Mouse (Mus musculus) cerebellum, adult 11 months (tissue): ENCODE results near the gene Cacna2d3.

Experiments used
- DNase-seq: peaks from one replicate; pipeline ENCODE4 v3.0.0; 2022

The Cacna2d3 gene

DNA sequence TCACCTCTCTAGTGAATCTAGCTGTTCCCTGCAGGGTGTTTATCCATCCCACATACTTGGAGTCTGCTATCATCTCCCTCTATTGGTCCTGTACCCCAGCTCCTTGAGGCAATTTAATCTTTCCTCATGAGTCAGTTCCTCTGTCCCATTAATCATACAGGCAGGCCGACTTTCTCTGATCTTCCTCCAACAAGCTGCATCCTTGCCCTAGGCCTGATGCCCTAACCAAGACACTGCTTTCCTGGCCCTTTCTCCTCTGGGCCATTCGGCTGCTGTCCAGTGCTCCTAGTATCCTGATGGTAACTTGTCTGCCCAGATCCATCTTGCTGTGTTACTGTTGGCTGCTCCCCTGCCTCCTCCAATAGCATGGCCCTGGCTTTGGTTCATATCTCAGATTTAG, 737.4 kb downstream of the Cacna2d3 start:
- no peak for DNase-seq

DNA sequence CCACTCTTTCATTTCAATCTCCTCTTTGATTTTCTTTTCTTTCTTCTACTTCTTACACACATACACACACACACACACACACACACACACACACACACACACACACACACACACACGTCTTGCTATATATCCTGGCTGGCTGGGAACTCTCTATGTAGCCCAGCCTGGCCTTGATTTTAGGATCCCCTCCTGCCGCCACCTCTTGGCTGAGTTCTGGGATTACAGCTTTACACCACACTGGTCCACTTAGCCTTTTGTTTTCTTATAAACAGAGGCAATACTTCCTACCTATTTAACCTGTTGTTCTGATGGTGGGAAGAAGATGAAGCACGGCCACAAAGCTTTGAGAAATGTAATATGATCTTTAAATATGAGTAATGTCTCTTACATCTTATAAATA, 741.2 kb downstream of the Cacna2d3 start:
- no peak for DNase-seq

DNA sequence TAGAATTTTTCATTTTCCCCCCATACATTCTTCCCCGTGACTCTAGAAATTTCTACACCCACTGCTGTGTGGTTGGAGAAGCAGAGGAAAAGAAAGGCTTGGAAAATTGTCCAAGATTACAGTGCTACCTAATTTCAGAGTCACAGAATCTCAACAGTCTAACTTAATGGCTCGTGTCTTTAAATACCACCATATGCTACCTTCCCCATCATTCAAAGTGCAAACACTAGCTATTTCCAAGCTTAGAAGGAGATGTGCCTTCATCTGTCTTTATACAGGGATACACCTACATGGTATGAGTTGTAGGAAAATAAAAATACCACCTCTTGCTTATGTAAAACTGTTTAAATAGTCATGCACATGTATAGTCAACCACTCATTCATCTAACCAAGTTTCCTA, 742.4 kb downstream of the Cacna2d3 start:
- DNase-seq: no peak

DNA sequence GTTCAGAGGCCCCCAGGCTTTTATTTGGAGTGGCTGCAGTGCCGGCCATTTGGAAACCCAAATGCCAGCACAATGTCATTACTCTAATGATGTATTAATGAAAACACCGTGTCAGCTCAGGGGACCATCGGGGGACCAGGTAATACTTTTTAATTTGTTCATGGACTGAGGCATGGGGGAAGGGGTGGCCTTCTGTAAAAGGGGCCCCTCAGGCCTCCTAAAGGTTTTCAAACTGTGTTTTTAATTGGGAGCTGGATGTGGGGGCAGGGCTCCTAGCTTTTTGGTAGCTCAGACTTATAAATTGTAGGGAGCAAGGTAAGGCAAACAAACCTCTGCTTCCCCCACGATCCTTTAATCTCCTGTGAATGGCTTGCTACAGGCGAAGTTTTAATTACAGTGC, 749.0 kb downstream of the Cacna2d3 start:
- no peak for DNase-seq

DNA sequence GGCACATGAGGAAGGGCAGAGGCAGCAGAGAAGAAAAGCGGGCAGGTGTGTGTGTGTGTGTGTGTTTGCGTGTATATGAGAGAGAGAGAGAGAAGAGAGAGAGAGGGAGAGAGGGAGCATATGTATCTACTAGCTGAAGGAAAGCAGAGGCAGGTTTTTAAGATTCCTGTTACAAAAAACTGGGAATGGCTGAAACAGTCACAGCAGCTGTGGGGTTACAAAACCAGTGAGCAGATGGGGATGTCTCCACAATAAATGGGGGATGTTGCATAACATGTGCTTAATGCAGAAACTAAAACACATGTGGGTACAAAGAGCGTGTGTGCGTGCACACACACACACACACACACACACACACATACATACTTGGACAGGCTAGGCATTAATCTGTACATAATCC, 752.4 kb downstream of the Cacna2d3 start:
- no peak for DNase-seq

DNA sequence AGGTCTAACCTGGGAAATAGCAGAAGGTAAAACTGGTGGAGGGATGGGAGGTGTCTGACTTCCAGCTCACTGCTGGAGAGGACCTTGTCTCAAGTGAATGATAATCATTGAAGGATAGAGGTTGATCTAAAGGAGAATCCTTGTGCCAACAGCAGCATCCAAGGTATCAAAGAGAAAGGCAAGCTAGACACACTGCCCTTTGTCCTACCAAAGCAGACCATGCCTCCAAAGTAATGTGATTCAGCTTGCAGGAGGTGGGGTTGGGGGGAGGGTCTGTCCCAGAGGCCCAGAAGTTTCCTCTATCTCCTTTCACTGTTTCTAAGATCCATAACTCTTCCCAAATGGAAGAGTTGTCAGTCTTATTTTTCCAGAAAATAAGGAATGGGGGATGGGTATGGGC, 754.8 kb downstream of the Cacna2d3 start:
- no peak for DNase-seq

DNA sequence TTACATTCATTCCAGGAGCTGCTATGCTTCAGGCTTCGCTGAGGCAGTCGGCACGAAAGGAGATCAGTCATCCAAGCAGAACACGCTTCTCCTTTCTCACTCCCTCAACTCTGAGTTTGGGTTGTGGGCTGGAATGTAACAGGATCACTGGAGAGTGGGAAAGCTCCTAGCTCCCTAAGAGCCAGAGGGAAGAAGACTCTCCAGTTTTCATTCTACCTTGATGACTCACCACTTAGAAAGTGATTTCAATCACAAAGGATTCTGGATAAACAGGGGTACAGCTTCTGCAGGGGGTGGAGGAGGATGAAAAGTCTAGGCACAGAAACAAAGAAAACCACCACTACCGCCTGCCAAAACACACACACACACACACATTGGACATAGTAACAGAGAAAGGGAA, 760.3 kb downstream of the Cacna2d3 start:
- DNase-seq: no peak

DNA sequence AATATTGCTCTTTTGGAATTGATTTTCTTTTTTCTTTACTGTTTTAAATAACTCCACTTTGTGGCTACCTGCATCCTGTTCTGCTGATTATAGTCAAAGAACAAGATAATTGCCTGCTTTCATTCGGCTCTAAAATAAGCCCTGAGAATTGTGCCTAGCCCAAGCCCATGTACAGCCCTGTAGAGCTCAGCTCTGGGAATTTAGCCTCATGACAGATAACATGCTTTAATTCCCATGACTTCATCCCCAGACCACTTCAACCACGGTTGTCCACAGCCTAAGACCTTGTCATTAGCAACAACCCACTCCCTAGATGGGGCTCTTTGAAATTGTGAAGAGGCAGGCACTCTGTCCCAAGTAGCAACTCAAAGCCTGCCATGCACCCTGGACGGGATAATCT, 762.6 kb downstream of the Cacna2d3 start:
- DNase-seq: no peak

DNA sequence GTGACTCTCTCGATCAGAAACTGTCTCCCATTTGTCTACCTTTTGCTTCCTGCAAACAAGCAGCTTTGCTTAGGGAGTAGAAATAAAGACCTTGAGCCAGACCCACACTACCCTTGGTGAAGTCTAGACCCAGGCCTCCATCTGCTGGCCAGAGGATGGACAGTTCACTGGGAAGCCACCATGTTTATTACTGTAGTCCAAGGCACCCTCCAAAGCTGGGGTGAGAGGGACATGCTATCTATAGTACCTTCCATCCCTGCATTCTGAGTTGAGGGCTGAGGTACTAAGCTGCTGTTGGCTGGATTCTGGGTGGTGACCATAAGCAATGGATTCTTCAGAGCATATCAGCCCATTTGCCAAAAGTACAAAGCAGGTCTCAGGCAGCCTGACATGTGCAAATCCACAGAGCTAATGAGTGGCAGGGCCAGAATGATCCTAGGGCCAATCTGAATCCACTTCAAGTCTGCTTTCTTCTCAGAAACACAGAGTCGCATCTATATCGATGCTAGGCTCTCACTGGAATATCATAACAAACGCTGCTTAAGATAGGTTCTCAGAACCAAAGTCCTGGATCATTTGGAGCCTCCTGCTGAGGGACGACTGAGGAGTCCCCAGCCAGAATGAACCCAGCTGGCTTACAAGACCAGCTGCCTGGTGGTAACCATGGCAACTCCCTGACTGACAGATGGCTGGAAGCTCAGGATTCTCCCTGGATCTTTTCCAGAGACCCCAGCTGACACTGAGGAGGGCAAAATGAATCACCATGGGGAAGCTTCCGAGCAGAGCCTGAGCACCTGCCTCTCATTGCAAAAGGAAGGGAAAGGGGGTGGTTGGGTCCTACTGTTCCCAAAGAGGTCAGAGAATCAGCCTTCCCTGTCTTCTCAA, 763.3 kb downstream of the Cacna2d3 start:
- peak; percentile 74 for DNase-seq

DNA sequence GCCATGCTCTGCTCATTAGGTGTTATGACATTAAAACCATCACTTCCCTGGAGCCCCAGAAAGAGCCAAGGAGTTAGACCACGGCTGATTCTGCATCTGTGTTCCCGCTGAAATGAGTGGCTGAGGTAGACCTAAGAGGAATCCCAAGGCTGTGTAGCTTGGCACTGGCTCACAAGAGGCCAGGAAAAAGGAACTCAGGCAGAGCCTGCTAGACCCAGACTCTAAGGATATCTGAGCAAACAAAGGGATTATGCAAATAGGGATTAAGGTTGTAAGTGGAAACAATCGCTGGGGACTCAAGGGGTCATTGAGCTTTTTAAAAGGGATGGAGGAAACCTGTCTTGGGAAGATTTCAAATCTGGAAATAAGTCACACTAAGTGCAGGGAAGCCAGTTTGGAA, 766.5 kb downstream of the Cacna2d3 start:
- DNase-seq: no peak

DNA sequence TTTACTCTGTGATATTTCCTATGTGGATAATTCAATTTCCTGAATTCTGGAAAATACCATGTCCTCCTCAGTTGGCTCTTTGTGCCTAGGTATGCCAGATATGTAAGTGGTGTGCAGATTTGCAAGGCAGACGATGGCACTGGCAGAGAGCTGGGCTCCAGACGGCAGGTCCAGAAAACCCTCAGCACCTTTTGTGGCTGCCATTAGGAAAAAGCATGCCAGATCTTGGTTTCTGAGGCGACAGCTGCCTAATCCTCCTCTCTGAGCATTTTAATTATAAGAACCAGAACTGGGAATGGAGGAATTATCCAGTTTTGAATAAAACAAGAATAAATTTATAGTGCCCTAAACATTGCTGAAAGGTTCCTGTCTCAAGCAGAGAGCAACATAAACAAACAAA, 767.1 kb downstream of the Cacna2d3 start:
- no peak for DNase-seq

DNA sequence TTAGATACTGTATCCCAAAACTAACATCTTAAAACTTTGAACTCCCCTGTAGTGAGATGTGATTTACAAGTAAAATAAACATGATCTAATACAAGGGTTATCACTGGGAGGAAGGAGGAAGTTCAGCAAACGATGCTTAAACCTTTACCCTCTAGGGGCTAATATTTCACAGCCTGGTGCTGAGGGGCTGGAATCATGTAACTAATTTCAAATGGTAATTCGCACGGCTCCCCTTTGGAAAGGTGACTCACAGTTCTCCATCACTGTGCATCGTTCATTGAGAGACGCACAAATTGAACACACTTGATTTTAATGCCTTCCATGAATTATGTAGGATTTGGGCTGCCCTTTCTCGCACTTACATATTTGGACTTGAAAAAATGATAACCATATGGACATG, 767.6 kb downstream of the Cacna2d3 start:
- no peak for DNase-seq

DNA sequence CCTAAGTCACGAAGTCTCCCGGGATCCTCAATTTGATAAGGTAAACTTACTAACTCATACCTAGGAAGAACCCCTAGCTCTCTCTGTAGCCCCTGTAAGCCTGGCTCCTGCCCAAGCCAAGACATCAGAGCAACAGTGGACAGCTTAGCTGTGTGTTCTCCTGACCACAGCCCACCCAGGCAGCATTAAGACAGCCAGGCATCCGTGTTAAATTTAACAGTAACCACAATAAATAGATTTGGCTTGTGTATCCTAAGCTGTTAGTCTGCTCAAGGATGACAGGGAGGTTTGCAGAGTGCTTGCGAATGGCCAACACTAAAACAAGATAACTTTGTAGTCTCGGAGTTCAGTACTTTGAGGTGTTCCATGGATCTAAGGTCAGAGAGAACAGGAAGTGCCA, 768.3 kb downstream of the Cacna2d3 start:
- DNase-seq: no peak

DNA sequence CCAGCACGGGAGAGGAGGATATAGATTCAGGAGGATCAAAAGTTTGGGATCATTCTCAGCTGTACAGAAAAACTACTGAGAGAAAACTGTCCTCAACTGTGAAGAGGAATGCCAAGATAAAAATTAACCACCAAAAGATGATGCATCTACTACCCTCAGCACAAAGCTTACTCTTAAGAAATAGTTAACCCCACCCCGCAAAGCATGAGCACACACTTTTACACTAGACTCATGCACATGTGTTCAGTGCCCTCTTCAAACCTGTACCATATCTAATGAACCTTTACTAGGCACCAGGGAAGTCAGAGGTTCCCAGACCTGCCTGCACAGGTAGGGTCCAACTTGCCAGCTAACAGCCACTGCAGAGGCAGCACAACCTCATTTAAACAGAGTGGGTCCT, 771.2 kb downstream of the Cacna2d3 start:
- DNase-seq: no peak

DNA sequence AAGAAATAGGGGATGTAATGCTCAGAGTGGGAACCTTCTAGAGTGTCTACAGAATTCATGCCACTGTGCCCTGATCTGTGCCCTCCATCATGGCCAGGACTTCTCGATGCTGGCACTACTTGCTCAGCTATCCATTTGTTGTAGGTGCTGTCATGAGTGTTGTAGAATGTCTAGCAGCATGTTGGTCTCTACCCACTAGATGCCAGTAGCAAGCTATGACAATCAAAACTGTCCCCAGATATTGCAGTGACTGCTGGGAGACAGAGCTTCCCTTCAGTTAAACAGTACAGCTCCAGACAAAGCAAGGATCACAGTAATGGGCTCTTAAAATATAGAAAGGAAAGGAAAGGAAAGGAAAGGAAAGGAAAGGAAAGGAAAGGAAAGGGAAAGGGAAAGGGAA, 771.9 kb downstream of the Cacna2d3 start:
- no peak for DNase-seq

DNA sequence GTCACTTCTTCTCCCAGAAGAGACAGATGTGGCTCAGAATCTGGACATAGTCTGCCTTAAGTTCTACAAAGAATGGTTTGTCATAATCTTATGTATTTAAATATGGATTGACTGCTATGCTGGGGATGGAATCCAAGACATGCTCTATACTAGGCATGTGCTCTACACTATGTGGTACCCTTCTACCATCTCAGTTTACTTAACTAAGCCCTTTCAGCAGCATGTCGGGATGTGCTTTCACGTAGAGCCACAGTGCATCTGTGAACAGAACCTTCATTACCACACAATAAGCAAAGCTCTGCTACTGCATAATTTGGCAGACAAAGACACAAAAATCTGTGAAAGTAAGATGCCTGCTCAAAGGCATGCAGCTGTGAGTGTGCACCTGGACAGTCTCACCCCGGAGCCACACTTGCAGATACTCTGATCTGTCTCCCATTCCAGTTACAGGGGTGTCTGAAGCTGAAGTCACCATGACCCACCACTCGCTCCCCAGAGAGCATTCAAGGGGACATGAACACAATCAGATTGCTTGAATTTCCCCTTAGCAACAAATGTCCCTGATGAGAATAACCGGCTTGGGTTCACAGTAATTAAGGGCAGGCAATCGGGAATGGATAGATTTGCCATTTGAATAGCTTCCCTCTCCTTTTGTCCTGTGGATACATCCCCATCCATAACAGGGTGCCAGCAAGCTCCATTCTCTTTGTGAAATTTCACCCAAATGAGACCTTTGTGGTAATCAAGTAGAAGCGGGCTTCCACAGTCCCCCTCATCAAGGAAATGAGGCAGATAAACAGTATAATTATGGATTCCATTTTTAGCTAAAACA, 773.4 kb downstream of the Cacna2d3 start:
- no peak for DNase-seq

DNA sequence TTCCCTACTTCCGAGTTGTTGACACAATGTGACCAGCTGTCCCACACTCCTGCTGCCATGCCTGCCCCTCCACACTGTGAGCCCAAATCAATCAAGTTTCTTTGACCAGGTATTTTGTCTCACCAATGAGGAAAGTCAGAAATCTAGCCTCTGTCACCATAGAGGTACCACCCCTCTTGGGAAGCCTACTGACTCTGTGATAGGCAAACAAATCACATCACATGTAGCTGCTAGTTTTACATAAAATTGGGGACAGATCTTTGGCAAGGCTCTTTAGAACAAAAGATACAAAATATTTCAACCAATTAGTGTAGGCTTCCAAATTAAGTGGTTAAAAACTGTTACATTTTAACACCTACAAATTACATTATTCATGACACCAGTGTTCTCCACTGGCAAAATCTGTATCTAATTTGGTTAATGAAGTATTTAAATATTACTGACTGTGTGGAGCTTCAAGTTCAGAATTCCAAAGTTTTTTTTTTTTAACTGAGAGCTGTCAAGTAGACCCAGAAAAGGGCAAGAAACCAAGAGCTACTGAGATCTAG, 788.8 kb downstream of the Cacna2d3 start:
- DNase-seq: no peak

DNA sequence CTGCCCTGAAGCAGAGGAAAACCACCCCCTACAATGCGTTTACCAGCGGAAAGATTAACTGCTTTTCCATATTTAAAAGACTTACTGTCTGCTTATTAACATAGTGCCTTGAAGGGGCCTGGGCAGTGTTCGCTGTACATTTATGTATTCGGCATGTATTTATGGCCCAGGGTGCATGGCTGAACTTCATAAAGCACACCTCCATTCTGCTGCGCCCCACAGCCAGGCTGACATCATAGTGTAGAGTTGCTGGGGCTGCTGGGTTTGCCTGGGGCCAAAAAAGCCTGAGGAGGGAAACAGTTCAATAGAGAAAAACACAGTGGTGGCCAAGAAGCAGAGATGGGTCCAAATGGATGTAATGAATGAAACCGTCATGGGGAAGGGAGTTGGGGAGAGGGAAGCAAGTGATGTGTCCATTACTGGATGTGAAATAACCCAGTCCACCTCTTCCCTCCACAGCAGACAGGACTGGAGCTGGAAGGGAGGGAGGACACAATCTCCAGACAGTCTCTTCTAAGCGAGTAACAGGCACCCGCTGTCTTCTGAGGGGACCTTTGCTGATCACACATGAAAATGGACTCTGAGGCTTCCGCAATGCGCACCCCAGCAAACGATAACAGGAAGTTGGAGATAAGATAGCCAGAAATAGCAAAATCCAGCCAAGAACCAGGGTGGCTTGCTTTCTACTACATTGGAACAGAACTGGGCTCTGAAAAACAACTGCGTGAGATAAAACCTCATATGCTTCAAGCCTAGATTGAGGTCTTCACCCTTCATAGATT, 798.3 kb downstream of the Cacna2d3 start:
- DNase-seq: no peak

DNA sequence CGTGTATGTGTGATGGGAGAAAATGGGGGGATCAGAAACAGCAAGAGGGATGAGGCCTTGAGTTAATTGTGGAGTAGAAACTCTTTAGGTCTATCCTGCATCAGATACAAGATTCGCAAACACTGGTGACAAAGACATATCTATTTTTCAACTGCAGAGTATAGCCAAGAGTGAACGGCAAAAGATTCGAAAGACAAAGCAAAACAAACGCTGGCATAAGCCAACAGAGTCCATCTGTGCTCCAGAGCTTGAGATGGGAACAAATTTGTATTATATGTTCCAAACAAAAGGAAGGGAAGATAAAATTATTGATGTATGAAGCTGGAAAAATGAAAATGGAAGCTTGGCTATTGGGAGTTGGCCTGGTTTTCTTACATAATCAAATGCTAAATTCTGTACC, 802.8 kb downstream of the Cacna2d3 start:
- no peak for DNase-seq

DNA sequence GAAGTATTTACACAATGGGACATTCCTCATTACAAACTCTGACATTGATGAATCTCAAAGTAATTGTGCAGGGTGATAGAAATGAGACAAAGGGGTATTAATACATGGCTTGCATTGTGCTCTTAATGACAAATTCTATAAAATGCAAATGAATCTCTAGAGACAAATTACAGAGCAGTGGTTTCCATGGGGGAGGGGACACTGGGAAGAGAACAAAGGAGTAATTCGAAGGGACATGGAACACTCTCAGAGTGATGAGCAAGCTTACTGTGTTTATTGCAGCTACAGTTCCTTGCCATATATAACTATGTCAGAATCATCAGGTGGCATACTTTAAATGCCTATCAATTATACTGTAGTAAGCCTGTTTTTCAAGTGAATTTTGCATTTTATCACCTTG, 806.7 kb downstream of the Cacna2d3 start:
- no peak for DNase-seq

DNA sequence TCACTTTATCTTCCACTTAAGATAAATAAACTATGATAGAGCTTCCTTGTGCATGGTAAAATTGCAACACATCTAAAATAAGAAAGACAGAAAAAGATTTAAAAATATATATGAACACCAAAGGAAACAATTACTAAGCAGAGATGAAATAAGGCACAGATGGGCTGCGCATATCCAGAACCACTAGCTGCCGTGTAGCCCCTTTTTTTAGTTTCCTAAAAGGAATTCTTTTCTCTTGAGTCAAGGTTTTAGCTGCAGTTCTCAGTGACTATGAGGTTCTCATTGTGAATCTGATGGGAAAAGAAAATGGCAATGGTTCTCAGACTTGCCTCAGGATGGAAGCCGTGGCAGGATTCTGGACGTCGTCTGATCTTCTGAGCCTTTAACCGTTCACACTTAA, 814.0 kb downstream of the Cacna2d3 start:
- no peak for DNase-seq

DNA sequence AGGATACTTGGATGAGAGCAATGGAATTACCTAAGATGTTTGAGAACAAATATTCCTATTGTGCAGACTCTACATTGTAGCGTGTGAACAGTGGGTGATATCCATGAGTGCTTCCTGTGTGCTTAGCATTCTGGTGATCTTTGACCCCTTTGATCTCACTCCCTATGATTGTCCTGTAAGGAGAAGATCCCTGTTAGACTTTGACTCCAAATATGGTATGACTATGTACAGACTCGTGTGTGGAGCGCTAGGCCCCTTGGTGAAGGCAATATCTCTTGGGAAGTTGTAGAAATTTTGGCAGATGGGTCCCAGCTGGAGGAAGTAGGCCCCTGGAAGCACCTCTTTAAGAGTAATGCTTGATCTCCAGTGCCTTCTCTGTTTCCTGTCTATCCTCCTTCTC, 829.1 kb downstream of the Cacna2d3 start:
- no peak for DNase-seq

DNA sequence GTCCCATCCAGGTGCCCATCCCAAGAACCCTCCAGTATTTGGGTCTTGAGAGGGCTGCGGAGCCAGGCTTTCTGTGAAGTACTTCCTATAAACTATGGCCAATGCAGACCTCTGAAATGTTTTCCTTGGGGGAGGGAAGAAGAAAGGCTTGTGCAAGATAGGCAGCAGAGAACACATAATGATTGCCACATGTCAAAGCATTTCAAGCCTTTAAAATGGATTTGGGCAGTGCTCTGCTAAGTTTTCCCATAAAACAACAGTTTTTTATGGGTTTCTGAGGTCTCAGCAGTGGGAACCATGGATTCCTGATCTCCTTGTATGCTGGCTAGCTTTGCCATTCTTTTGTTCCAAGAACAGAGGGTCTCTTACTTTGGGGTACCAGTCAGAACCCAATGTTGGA, 834.3 kb downstream of the Cacna2d3 start:
- DNase-seq: no peak
